ENCODE assay signal across 20 mouse cellular contexts in the genomic region with DNA sequence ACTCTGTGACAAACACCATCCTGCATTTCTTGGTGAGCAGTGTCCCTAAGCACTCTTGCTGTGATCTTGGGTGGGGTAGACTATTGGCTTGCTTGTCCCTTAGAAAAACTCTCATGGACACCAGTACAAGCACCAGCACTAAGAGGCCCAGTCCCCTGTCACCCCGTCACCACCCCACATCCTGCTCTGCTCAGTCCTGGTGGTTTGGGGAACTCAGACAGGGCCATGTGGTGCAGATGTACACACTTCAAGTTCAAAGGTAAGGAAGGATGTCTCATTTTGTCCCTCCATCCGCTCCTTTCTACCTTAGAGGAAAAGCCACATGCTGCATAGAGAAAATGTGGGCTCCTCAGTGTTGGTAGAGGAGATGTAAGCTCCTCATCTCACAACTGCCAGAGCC.
DNase-seq lines count a peak whose midpoint lies in the region; ATAC-seq lines count a peak whose summit lies in the region.
"Had no signal": no experiment of that assay in that cellular context is flagged by ENCODE, and none has a peak within 500 bp of the region (broad histone marks: within the 10 kb centered on the region; RNA-seq: fewer than 3 reads in every experiment).

No protein-coding gene starts in this region.

- no peaks in the 10 kb centered on the region for H3K27me3 ChIP-seq in hindbrain, embryonic 13.5 days
- no peaks in the 10 kb centered on the region for H3K27me3 ChIP-seq in hindbrain, embryonic 11.5 days (ENCODE audit: control insufficient read depth, insufficient read depth, low read length)
- no peaks in the 10 kb centered on the region; the same call in 1 of the 2 replicates for H3K27me3 ChIP-seq in neural tube, embryonic 15.5 days (replicated peaks)
- H3K27me3 ChIP-seq in forebrain, embryonic 10.5 days (ENCODE audit: poor library complexity, severe bottlenecking) = no peaks in the 10 kb centered on the region
- H3K27me3 ChIP-seq: heart, embryonic 12.5 days; liver, embryonic 15.5 days; midbrain, embryonic 12.5 days had no signal

- no peaks in the 10 kb centered on the region for H3K36me3 ChIP-seq in hindbrain, embryonic 13.5 days
- H3K36me3 ChIP-seq in hindbrain, embryonic 11.5 days (ENCODE audit: control insufficient read depth, insufficient read depth, low read length) = no peaks in the 10 kb centered on the region
- no peaks in the 10 kb centered on the region for H3K36me3 ChIP-seq in neural tube, embryonic 15.5 days
- no peaks in the 10 kb centered on the region for H3K36me3 ChIP-seq in forebrain, embryonic 10.5 days (replicated peaks)
- H3K36me3 ChIP-seq: heart, embryonic 12.5 days; liver, embryonic 15.5 days; midbrain, embryonic 12.5 days had no signal

- no peak for ATAC-seq in hindbrain, embryonic 13.5 days (ENCODE audit: low FRiP score)
- no peak for ATAC-seq in hindbrain, embryonic 11.5 days (ENCODE audit: low FRiP score)
- ATAC-seq in neural tube, embryonic 15.5 days (ENCODE audit: low FRiP score) = no peak
- ATAC-seq: forebrain, postnatal 0 days had no signal

- peak overlapping the region; percentile 49 for H3K27ac ChIP-seq in hindbrain, embryonic 13.5 days
- H3K27ac ChIP-seq in hindbrain, embryonic 11.5 days (ENCODE audit: low read depth, low read length) = no peak overlapping the region
- peak overlapping the region; percentile 68; the same call in 1 of the 2 replicates for H3K27ac ChIP-seq in neural tube, embryonic 15.5 days (replicated peaks)
- no peak overlapping the region; the same call in 1 of the 2 replicates for H3K27ac ChIP-seq in forebrain, embryonic 10.5 days
- H3K27ac ChIP-seq: kidney, postnatal 0 days; liver, embryonic 15.5 days; midbrain, embryonic 12.5 days had no signal

- no peak overlapping the region for H3K4me2 ChIP-seq in hindbrain, embryonic 13.5 days
- no peak overlapping the region for H3K4me2 ChIP-seq in hindbrain, embryonic 11.5 days (replicated peaks; ENCODE audit: low read depth, low read length)
- H3K4me2 ChIP-seq in neural tube, embryonic 15.5 days = no peak overlapping the region
- H3K4me2 ChIP-seq: heart, embryonic 12.5 days; liver, embryonic 15.5 days; midbrain, embryonic 12.5 days had no signal

- no peak overlapping the region for H3K9ac ChIP-seq in hindbrain, embryonic 13.5 days
- H3K9ac ChIP-seq in hindbrain, embryonic 11.5 days (ENCODE audit: low read depth, low read length) = no peak overlapping the region
- no peak overlapping the region for H3K9ac ChIP-seq in neural tube, embryonic 15.5 days (replicated peaks)
- H3K9ac ChIP-seq: forebrain, postnatal 0 days; heart, embryonic 12.5 days; liver, embryonic 15.5 days; midbrain, embryonic 12.5 days had no signal

- 90% methylated on average over 2 of the region's 2 CpGs for WGBS in hindbrain, embryonic 13.5 days
- 94% methylated on average over 2 of the region's 2 CpGs for WGBS in hindbrain, embryonic 11.5 days
- 96% methylated on average over 2 of the region's 2 CpGs for WGBS in neural tube, embryonic 15.5 days
- 90% methylated on average over 2 of the region's 2 CpGs for WGBS in forebrain, embryonic 10.5 days

- DNase-seq in hindbrain, embryonic 11.5 days (ENCODE audit: low spot score) = no peak
- DNase-seq in induced T-regulatory cell, adult 2 months (ENCODE audit: low read depth) = peak; percentile 8
- peak; percentile 35 to 65 for DNase-seq in thymus, postnatal 36 days
- no peak for DNase-seq in right cerebral cortex, postnatal 14 days
- no peak for DNase-seq in forebrain, embryonic 10.5 days (ENCODE audit: extremely low spot score, low spot score)
- no peak for DNase-seq in ovary, postnatal 36 days (ENCODE audit: low spot score)
- DNase-seq: adrenal gland, postnatal 14 days; cerebellum, adult 11-12 months; cerebellum, postnatal 36 days; forebrain, postnatal 0 days; heart, adult 11 months; heart, postnatal 14 days; kidney, adult 18-20 months; spleen, adult 18-20 months had no signal

- H3K9me3 ChIP-seq in hindbrain, embryonic 13.5 days = no peaks in the 10 kb centered on the region
- no peaks in the 10 kb centered on the region for H3K9me3 ChIP-seq in hindbrain, embryonic 11.5 days (ENCODE audit: control insufficient read depth, low read length)
- H3K9me3 ChIP-seq in neural tube, embryonic 15.5 days (replicated peaks) = no peaks in the 10 kb centered on the region
- no peaks in the 10 kb centered on the region for H3K9me3 ChIP-seq in forebrain, embryonic 10.5 days
- H3K9me3 ChIP-seq: heart, embryonic 12.5 days; liver, embryonic 15.5 days; midbrain, embryonic 12.5 days had no signal

- H3K4me1 ChIP-seq in hindbrain, embryonic 13.5 days (replicated peaks) = peaks cover 23% of the 10 kb centered on the region
- no peaks in the 10 kb centered on the region for H3K4me1 ChIP-seq in hindbrain, embryonic 11.5 days (replicated peaks; ENCODE audit: control insufficient read depth, insufficient read depth, low read length)
- peaks cover 32% of the 10 kb centered on the region for H3K4me1 ChIP-seq in neural tube, embryonic 15.5 days
- peaks cover 6% of the 10 kb centered on the region; the same call in 1 of the 2 replicates for H3K4me1 ChIP-seq in forebrain, embryonic 10.5 days
- H3K4me1 ChIP-seq: heart, embryonic 12.5 days; liver, embryonic 15.5 days had no signal

- H3K4me3 ChIP-seq in hindbrain, embryonic 13.5 days = no peak overlapping the region
- no peak overlapping the region for H3K4me3 ChIP-seq in hindbrain, embryonic 11.5 days (ENCODE audit: low read depth, low read length)
- no peak overlapping the region for H3K4me3 ChIP-seq in neural tube, embryonic 15.5 days (replicated peaks)
- no peak overlapping the region for H3K4me3 ChIP-seq in forebrain, embryonic 10.5 days
- H3K4me3 ChIP-seq: heart, embryonic 12.5 days; liver, embryonic 15.5 days; midbrain, embryonic 12.5 days had no signal

Comparison
In these comparisons a context has a peak if more than half of its experiments do, and no peak if none do; other contexts are left out.
1. H3K27ac ChIP-seq: peak in hindbrain, embryonic 13.5 days (single experiment) and neural tube, embryonic 15.5 days (single experiment); none in hindbrain, embryonic 11.5 days (single experiment) and forebrain, embryonic 10.5 days (single experiment).
2. DNase-seq: peak in induced T-regulatory cell, adult 2 months (single experiment) and thymus, postnatal 36 days (2 of 2); none in hindbrain, embryonic 11.5 days (single experiment), right cerebral cortex, postnatal 14 days (single experiment), forebrain, embryonic 10.5 days (single experiment) and ovary, postnatal 36 days (single experiment).